Mouse (Mus musculus): Measurements from ENCODE around the gene D630039A03Rik.

DNA sequence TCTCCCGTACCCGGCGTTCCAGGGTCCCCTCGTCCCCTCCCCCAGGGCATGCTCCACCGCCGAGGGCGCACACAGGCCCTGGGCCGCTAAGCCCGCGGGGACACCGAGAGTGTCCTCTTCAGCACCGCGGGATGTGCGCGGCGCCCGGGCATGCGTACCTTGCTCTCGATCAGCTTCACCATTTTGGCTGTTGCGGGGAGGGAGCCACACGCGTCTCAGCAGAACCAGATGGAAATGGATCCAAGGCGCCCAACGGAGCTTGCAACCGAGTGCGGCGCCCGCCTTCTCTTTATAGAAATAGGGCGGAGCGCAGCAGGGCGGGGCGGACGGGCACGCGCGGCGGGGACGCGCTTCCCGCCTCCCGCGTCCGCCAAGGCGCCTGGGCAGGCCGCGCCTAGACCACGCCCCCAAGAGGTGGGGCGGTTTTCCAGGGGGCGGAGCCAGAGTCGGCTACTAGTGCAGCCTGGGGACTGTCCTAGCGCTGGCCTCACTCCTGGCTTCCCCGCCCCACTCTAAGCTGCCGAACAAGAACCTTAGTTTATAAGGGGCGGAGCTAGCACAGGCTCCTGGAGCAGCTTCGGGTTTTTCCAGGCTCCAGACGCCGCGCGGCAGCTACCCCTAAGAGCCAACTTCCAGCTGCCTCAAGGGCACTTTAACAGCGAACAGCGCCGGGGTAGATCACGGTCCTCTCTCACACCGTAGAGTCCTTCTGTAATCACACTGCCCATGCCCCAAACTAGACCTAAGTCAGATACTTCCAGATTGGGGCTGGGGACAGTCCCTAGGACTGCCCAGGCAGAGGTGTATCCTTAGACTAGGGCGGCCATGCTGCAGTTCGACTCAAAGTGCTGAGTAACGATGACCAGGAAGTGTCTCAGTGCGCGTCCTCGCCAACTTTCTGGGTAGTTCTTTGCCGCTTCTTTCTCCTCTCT, 40.2 kb upstream of the D630039A03Rik start, which contains the start of gene Txn1:
- no peak for TF ChIP-seq CTCF (conservative IDR thresholded peaks at IDR 0.05; ENCODE audit: insufficient read depth, insufficient read length, low read depth, low read length)
- TF ChIP-seq POLR2A (IDR thresholded peaks at IDR 0.05; ENCODE audit: low read depth, low read length) = peak; percentile 98
